Mouse (Mus musculus) brain, embryonic 14.5 days (tissue): Measurements from ENCODE around the gene Sumf2.

Experiments used
- CTCF ChIP-seq: fragments of 200-500 bp; IDR thresholded peaks from 2 replicates; pipeline ENCODE4 v1.5.1; 2012; ENCODE audit warnings: inconsistent platforms, mild to moderate bottlenecking, moderate library complexity, borderline replicate concordance; ENCODE audit not compliant: insufficient read depth, insufficient read length; ENCODE audit errors: extremely low read depth
- POLR2A ChIP-seq: fragments of 200-500 bp; IDR thresholded peaks from 2 replicates; pipeline ENCODE4 v1.6.1; 2012; ENCODE audit warnings: mild to moderate bottlenecking, inconsistent platforms, borderline replicate concordance; ENCODE audit not compliant: poor library complexity, insufficient read depth, insufficient read length, severe bottlenecking; ENCODE audit errors: extremely low read depth

GRCm38 (mm10) chr5:129862325-129862724 lies 15.5 kb downstream of the Sumf2 start:
- no peak for TF ChIP-seq POLR2A
- no peak for TF ChIP-seq CTCF
